Mouse (Mus musculus) urinary bladder, adult 18-20 months (tissue): ENCODE data around the gene Mrpl57.

Experiments used
- DNase-seq, 2 experiments: peaks; one replicate each; pipeline ENCODE4 v3.0.0; 2022; ENCODE audit warnings: low spot score in 2 of 2, mixed read lengths in 2 of 2

The Mrpl57 gene

GRCm38 (mm10) chr14:57859520-57859919, 33.5 kb downstream of the Mrpl57 start:
- no peak for DNase-seq

GRCm38 (mm10) chr14:57861987-57862412, 36.0 kb downstream of the Mrpl57 start:
- no peak for DNase-seq

- no peak for DNase-seq
Measured at GRCm38 (mm10) chr14:57863129-57863528, 37.1 kb downstream of the Mrpl57 start.

GRCm38 (mm10) chr14:57865256-57865655, 39.2 kb downstream of the Mrpl57 start:
- DNase-seq, result no peak

GRCm38 (mm10) chr14:57866676-57867276, 40.7 kb downstream of the Mrpl57 start:
- no peak for DNase-seq

GRCm38 (mm10) chr14:57877921-57878320, 51.9 kb downstream of the Mrpl57 start:
- DNase-seq, result no peak
